Mouse (Mus musculus) intestine, embryonic 14.5 days (tissue): ENCODE results near the gene Lgals2. TPM values are rescaled to one million over a fixed set of nuclear protein-coding genes. Genes with fewer than 3 reads are reported as not detected.

Source experiments
- ATAC-seq: fragments of 200-750 bp; cut with Nextera tagmentation; replicated peaks from 2 replicates; pipeline ENCODE4 v1.8.0; 2017; ENCODE audit warnings: low read depth, moderate number of reproducible peaks, moderate TSS enrichment, moderate library complexity; ENCODE audit not compliant: low FRiP score, low TSS enrichment
- DNase-seq: peaks from one replicate; pipeline ENCODE4 v3.0.0-alpha.2; 2018; ENCODE audit warnings: low spot score
- H3K27ac ChIP-seq: fragments of 300-500 bp; sonication (generic); 2 replicates; pipeline ENCODE4 v1.5.1; 2014; ENCODE audit warnings: low read depth, mild to moderate bottlenecking, control low read depth
- H3K27me3 ChIP-seq: fragments of 300-500 bp; sonication (generic); replicated peaks from 2 replicates; pipeline ENCODE4 v1.6.1; 2014; ENCODE audit warnings: low read length, control low read depth; ENCODE audit not compliant: control insufficient read depth, insufficient read depth
- H3K36me3 ChIP-seq: fragments of 300-500 bp; sonication (generic); 2 replicates; pipeline ENCODE4 v1.6.1; 2014; ENCODE audit warnings: low read length, control low read depth; ENCODE audit not compliant: control insufficient read depth, insufficient read depth
- H3K4me1 ChIP-seq: fragments of 300-500 bp; sonication (generic); replicated peaks from 2 replicates; pipeline ENCODE4 v1.6.1; 2014; ENCODE audit warnings: low read length, control low read depth, mixed read lengths; ENCODE audit not compliant: control insufficient read depth, insufficient read depth
- H3K4me2 ChIP-seq: fragments of 300-500 bp; sonication (generic); 2 replicates; pipeline ENCODE4 v1.6.1; 2014; ENCODE audit warnings: low read length
- H3K4me3 ChIP-seq: fragments of 300-500 bp; sonication (generic); 2 replicates; pipeline ENCODE4 v1.5.1; 2014; ENCODE audit warnings: low read depth, low read length, control low read depth, mixed read lengths
- H3K9ac ChIP-seq: fragments of 300-500 bp; sonication (generic); 2 replicates; pipeline ENCODE4 v1.6.1; 2014; ENCODE audit warnings: mild to moderate bottlenecking, low read length
- H3K9me3 ChIP-seq: fragments of 300-500 bp; sonication (generic); 2 replicates; pipeline ENCODE4 v1.6.1; 2016; ENCODE audit warnings: low read length, control low read depth; ENCODE audit not compliant: control insufficient read depth
- WGBS: fragments of 180-500 bp; shearing (Covaris S2); extraction: QIAGEN DNeasy Blood & Tissue Kit; methylation state at CpG from one replicate; pipeline ENCODE4 v1.1.7; 2014; 5-methylcytosine and 5-hydroxymethylcytosine counted together
- polyA plus RNA-seq: library from polyadenylated mRNA; unstranded; fragments of >200 nt; fragmentation: Nextera tagmentation; extraction: Ambion mirVana; gene quantifications from 2 replicates; pipeline ENCODE4 v1.2.1, GENCODE M21; 2014

Gene Lgals2
- polyA plus RNA-seq, 1 experiment from 2014 or later = 848 TPM

GRCm38 (mm10) chr15:78868826-78869233 is 13.5 kb upstream of the Lgals2 start:
- ATAC-seq (peak; percentile 24; the same call in 1 of the 2 replicates), DNase-seq (no peak)
- Histone ChIP-seq H3K9ac (no peak overlapping the region), H3K36me3 (no peaks in the 10 kb centered on the region), H3K4me1 (peaks cover 21% of the 10 kb centered on the region), H3K4me2 (peak overlapping the region; percentile 18; the same call in 1 of the 2 replicates), H3K9me3 (no peaks in the 10 kb centered on the region), H3K4me3 (no peak overlapping the region), H3K27ac (peak overlapping the region; percentile 85), H3K27me3 (no peaks in the 10 kb centered on the region)
- WGBS = 49% methylated on average over 7 of the region's 7 CpGs

GRCm38 (mm10) chr15:78868398-78868797 is 13.1 kb upstream of the Lgals2 start:
- H3K9me3 ChIP-seq = no peaks in the 10 kb centered on the region
- H3K27ac ChIP-seq = peak overlapping the region; percentile 85
- peaks cover 21% of the 10 kb centered on the region for H3K4me1 ChIP-seq
- no peak overlapping the region for H3K4me3 ChIP-seq
- no peaks in the 10 kb centered on the region for H3K36me3 ChIP-seq
- ATAC-seq = peak; percentile 70
- DNase-seq = peak; percentile 83
- WGBS = 7% methylated on average over 9 of the region's 9 CpGs
- no peaks in the 10 kb centered on the region for H3K27me3 ChIP-seq
- H3K4me2 ChIP-seq = peak overlapping the region; percentile 18; the same call in 1 of the 2 replicates
- no peak overlapping the region for H3K9ac ChIP-seq

- Histone ChIP-seq H3K27me3 (no peaks in the 10 kb centered on the region), H3K36me3 (no peaks in the 10 kb centered on the region), H3K27ac (no peak overlapping the region), H3K9ac (no peak overlapping the region), H3K4me3 (no peak overlapping the region), H3K9me3 (no peaks in the 10 kb centered on the region), H3K4me2 (no peak overlapping the region), H3K4me1 (peaks cover 9% of the 10 kb centered on the region)
- 59% methylated on average over 12 of the region's 13 CpGs for WGBS
- DNase-seq (no peak), ATAC-seq (no peak)
Measured at GRCm38 (mm10) chr15:78863852-78864253, 8.5 kb upstream of the Lgals2 start.

- DNase-seq = no peak
- 74% methylated on average over 2 of the region's 2 CpGs for WGBS
- Histone ChIP-seq H3K4me2 (no peak overlapping the region), H3K36me3 (no peaks in the 10 kb centered on the region), H3K4me1 (peaks cover 3% of the 10 kb centered on the region; the same call in 1 of the 2 replicates), H3K9me3 (no peaks in the 10 kb centered on the region), H3K4me3 (no peak overlapping the region), H3K9ac (no peak overlapping the region), H3K27ac (no peak overlapping the region), H3K27me3 (no peaks in the 10 kb centered on the region)
- ATAC-seq = no peak
Measured at GRCm38 (mm10) chr15:78863154-78863553, 7.8 kb upstream of the Lgals2 start.

- Histone ChIP-seq H3K4me2 (no peak overlapping the region), H3K9ac (no peak overlapping the region), H3K9me3 (no peaks in the 10 kb centered on the region), H3K4me1 (no peaks in the 10 kb centered on the region; the same call in 1 of the 2 replicates), H3K27me3 (no peaks in the 10 kb centered on the region), H3K36me3 (no peaks in the 10 kb centered on the region), H3K4me3 (no peak overlapping the region), H3K27ac (no peak overlapping the region)
- DNase-seq (no peak), ATAC-seq (no peak)
- WGBS = 85% methylated on average over 5 of the region's 5 CpGs
Measured at GRCm38 (mm10) chr15:78862280-78862679, 7.0 kb upstream of the Lgals2 start.

GRCm38 (mm10) chr15:78859714-78860113 is 4.4 kb upstream of the Lgals2 start:
- H3K9ac ChIP-seq = no peak overlapping the region
- no peaks in the 10 kb centered on the region for H3K27me3 ChIP-seq
- no peaks in the 10 kb centered on the region for H3K9me3 ChIP-seq
- ATAC-seq (no peak), DNase-seq (no peak)
- 0 out of 2 replicates have a peak overlapping the region, but pooled peaks have one; percentile 7 for H3K27ac ChIP-seq
- H3K4me3 ChIP-seq = no peak overlapping the region
- H3K36me3 ChIP-seq = no peaks in the 10 kb centered on the region
- H3K4me2 ChIP-seq = no peak overlapping the region
- WGBS = 53% methylated on average over 6 of the region's 6 CpGs
- H3K4me1 ChIP-seq = no peaks in the 10 kb centered on the region; the same call in 1 of the 2 replicates

- WGBS = 60% methylated on average over 4 of the region's 4 CpGs
- Histone ChIP-seq H3K4me3 (no peak overlapping the region), H3K9me3 (no peaks in the 10 kb centered on the region), H3K9ac (no peak overlapping the region), H3K4me2 (no peak overlapping the region), H3K36me3 (no peaks in the 10 kb centered on the region), H3K27me3 (no peaks in the 10 kb centered on the region), H3K4me1 (no peaks in the 10 kb centered on the region; the same call in 1 of the 2 replicates), H3K27ac (no peak overlapping the region; the same call in 1 of the 2 replicates)
- ATAC-seq (no peak), DNase-seq (no peak)
Measured at GRCm38 (mm10) chr15:78859311-78859710, 4.0 kb upstream of the Lgals2 start.

GRCm38 (mm10) chr15:78857009-78857408 is 1.7 kb upstream of the Lgals2 start:
- Histone ChIP-seq H3K9me3 (no peaks in the 10 kb centered on the region), H3K4me1 (no peaks in the 10 kb centered on the region; the same call in 1 of the 2 replicates), H3K4me3 (no peak overlapping the region), H3K9ac (no peak overlapping the region), H3K36me3 (no peaks in the 10 kb centered on the region), H3K4me2 (no peak overlapping the region), H3K27me3 (no peaks in the 10 kb centered on the region), H3K27ac (no peak overlapping the region)
- DNase-seq (no peak), ATAC-seq (no peak)
- WGBS = 74% methylated on average over 7 of the region's 7 CpGs

GRCm38 (mm10) chr15:78851505-78852153 is 3.7 kb downstream of the Lgals2 start:
- ATAC-seq = peak; percentile 41
- Histone ChIP-seq H3K4me2 (0 out of 2 replicates have a peak overlapping the region, but pooled peaks have one; percentile 10), H3K4me3 (no peak overlapping the region), H3K36me3 (peaks cover 21% of the 10 kb centered on the region), H3K27me3 (no peaks in the 10 kb centered on the region), H3K27ac (peak overlapping the region; percentile 34; the same call in 1 of the 2 replicates), H3K4me1 (peaks cover 12% of the 10 kb centered on the region), H3K9me3 (no peaks in the 10 kb centered on the region), H3K9ac (no peak overlapping the region)
- 11% methylated on average over 13 of the region's 13 CpGs for WGBS
- peak; percentile 99 for DNase-seq
